Comparison of ENCODE assay signal across 14 mouse cellular contexts in genomic region chr5:121961256-121961655, GRCm38 (mm10).
"Had no signal": no experiment of that assay in that cellular context is flagged by ENCODE, and none has a peak within 500 bp of the region (broad histone marks: within the 10 kb centered on the region; RNA-seq: fewer than 3 reads in every experiment).

No protein-coding gene starts in this region.

- H3K36me3 ChIP-seq: limb, embryonic 13.5 days; midbrain, embryonic 10.5 days; neural tube, embryonic 13.5 days had no signal

- H3K9me3 ChIP-seq: limb, embryonic 13.5 days; midbrain, embryonic 10.5 days; neural tube, embryonic 13.5 days had no signal

- H3K27me3 ChIP-seq: neural tube, embryonic 13.5 days had no signal

- H3K27ac ChIP-seq: limb, embryonic 13.5 days; liver, embryonic 14.5 days; midbrain, embryonic 10.5 days; neural tube, embryonic 13.5 days had no signal

- H3K9ac ChIP-seq: limb, embryonic 13.5 days; liver, embryonic 14.5 days; neural tube, embryonic 13.5 days had no signal

- DNase-seq: kidney, postnatal 25 days; layer of hippocampus, adult 9-11 months; layer of hippocampus, postnatal 36 days; lung, adult 18-20 months; lung, postnatal 10 days; lung, postnatal 4 days; midbrain, embryonic 14.5 days; right cerebral cortex, adult 18-20 months; right cerebral cortex, postnatal 25 days; thymus, postnatal 36 days had no signal

- H3K4me3 ChIP-seq: limb, embryonic 13.5 days; midbrain, embryonic 10.5 days; neural tube, embryonic 13.5 days had no signal

- H3K4me2 ChIP-seq: limb, embryonic 13.5 days; neural tube, embryonic 13.5 days had no signal
